Mouse (Mus musculus): ENCODE data around the gene Nfyc.

GRCm38 (mm10) chr4:120819296-120819695 lies 12.1 kb downstream of the Nfyc start:
- TF ChIP-seq POLR2A (IDR thresholded peaks at IDR 0.05; ENCODE audit: borderline replicate concordance, control insufficient read depth, low read depth, low read length), result no peak
- TF ChIP-seq CTCF (IDR thresholded peaks at IDR 0.05; ENCODE audit: control insufficient read depth, insufficient read depth, low read length), result no peak

All from bone marrow, adult 2 months (tissue).